Mouse (Mus musculus) embryonic facial prominence, embryonic 15.5 days (tissue): ENCODE measurements around the gene Vmn2r90. TPM values are rescaled to one million over a fixed set of nuclear protein-coding genes. Genes with fewer than 3 reads are reported as not detected.
A peak's percentile ranks its signal among the peaks of the same experiment; 100 is the strongest.

Experiments
- ATAC-seq: fragments of 200-750 bp; cut with Nextera tagmentation; 2 replicates; pipeline ENCODE4 v1.8.0; 2017; ENCODE audit warnings: low read depth, moderate TSS enrichment; ENCODE audit not compliant: insufficient number of reproducible peaks, low FRiP score, low TSS enrichment
- H3K27ac ChIP-seq: fragments of 300-500 bp; sonication (generic); replicated peaks from 2 replicates; pipeline ENCODE4 v1.5.1; 2015; ENCODE audit warnings: mild to moderate bottlenecking, inconsistent platforms
- H3K27me3 ChIP-seq: fragments of 300-500 bp; sonication (generic); 2 replicates; pipeline ENCODE4 v1.6.1; 2015; ENCODE audit warnings: inconsistent platforms
- H3K36me3 ChIP-seq: fragments of 300-500 bp; sonication (generic); 2 replicates; pipeline ENCODE4 v1.6.1; 2015; ENCODE audit warnings: mild to moderate bottlenecking, inconsistent platforms
- H3K4me1 ChIP-seq: fragments of 300-500 bp; sonication (generic); 2 replicates; pipeline ENCODE4 v1.6.1; 2015; ENCODE audit warnings: inconsistent platforms
- H3K4me2 ChIP-seq: fragments of 300-500 bp; sonication (generic); replicated peaks from 2 replicates; pipeline ENCODE4 v1.6.1; 2015; ENCODE audit warnings: mild to moderate bottlenecking, inconsistent platforms
- H3K4me3 ChIP-seq: fragments of 300-500 bp; sonication (generic); replicated peaks from 2 replicates; pipeline ENCODE4 v1.5.1; 2015; ENCODE audit warnings: mild to moderate bottlenecking, inconsistent platforms
- H3K9ac ChIP-seq: fragments of 300-500 bp; sonication (generic); 2 replicates; pipeline ENCODE4 v1.6.1; 2015; ENCODE audit warnings: inconsistent platforms
- H3K9me3 ChIP-seq: fragments of 300-500 bp; sonication (generic); replicated peaks from 2 replicates; pipeline ENCODE4 v1.6.1; 2016; ENCODE audit warnings: inconsistent platforms
- WGBS: fragments of 180-500 bp; shearing (Covaris S2); methylation state at CpG from one replicate; pipeline ENCODE4 v1.1.7; 2015; 5-methylcytosine and 5-hydroxymethylcytosine counted together
- polyA plus RNA-seq: library from polyadenylated mRNA; unstranded; fragments of >200 nt; fragmentation: Nextera tagmentation; extraction: Ambion mirVana; gene quantifications from 2 replicates; pipeline ENCODE4 v1.2.1, GENCODE M21; 2015

Gene Vmn2r90
- polyA plus RNA-seq, 1 experiment from 2014 or later, result not detected

DNA sequence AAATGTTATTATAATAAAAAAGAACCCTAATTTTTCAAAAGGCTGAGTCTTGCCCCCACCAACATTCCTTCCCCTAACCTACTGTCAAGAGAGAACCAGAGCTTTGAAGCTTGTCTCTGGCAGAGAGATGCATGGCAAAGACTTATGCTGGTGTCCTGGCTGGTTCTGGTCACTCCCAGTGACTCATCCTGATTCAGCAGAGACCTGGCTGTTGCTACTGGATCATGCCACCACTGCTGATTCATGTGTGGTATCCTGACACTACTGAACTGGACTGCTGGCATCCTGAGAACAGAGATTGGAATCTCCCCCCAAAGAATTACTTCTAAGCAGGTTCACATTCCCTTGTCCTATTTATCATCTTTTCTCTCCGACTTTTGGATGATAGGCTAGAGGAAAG is 60.7 kb downstream of the Vmn2r90 start:
- no peaks in the 10 kb centered on the region for H3K9me3 ChIP-seq
- ATAC-seq, result no peak
- no peak overlapping the region for H3K4me3 ChIP-seq
- no peaks in the 10 kb centered on the region for H3K27me3 ChIP-seq
- no peaks in the 10 kb centered on the region for H3K4me1 ChIP-seq
- H3K4me2 ChIP-seq, result no peak overlapping the region
- WGBS, result 53% methylated on average over 1 of the region's 1 CpGs
- no peak overlapping the region for H3K9ac ChIP-seq
- no peak overlapping the region for H3K27ac ChIP-seq
- H3K36me3 ChIP-seq, result no peaks in the 10 kb centered on the region

GRCm38 (mm10) chr17:17766481-17766880 is 62.9 kb downstream of the Vmn2r90 start:
- 7% methylated on average over 3 of the region's 3 CpGs for WGBS
- no peak overlapping the region for H3K27ac ChIP-seq
- ATAC-seq, result peak; percentile 15; the same call in 1 of the 2 replicates
- H3K36me3 ChIP-seq, result no peaks in the 10 kb centered on the region
- no peak overlapping the region for H3K9ac ChIP-seq
- H3K4me3 ChIP-seq, result no peak overlapping the region
- no peaks in the 10 kb centered on the region for H3K27me3 ChIP-seq
- H3K4me2 ChIP-seq, result no peak overlapping the region
- no peaks in the 10 kb centered on the region for H3K9me3 ChIP-seq
- H3K4me1 ChIP-seq, result no peaks in the 10 kb centered on the region

Other genes starting within 250 kb of the Vmn2r90 start
- gene Lnpep, start 78.7 kb upstream of the Vmn2r90 start, polyA plus RNA-seq, result 9.8 and 10.4 TPM in 2 replicates
- 31.2 and 32.8 TPM in 2 replicates for gene Spaca6, start 123.4 kb downstream of the Vmn2r90 start, polyA plus RNA-seq
- gene Has1, start 151.5 kb downstream of the Vmn2r90 start, polyA plus RNA-seq, result 1.4 and 1.5 TPM in 2 replicates
- 0.20 and 0.83 TPM in 2 replicates for gene Fpr1, start 180.2 kb downstream of the Vmn2r90 start, polyA plus RNA-seq
- gene Fpr2, start 184.1 kb downstream of the Vmn2r90 start, polyA plus RNA-seq, result 0.68 and 0.77 TPM in 2 replicates
- gene Fpr3, start 184.1 kb downstream of the Vmn2r90 start, polyA plus RNA-seq, result not detected in 2 replicates